ENCODE assay signal across 9 mouse cellular contexts in the genomic region with DNA sequence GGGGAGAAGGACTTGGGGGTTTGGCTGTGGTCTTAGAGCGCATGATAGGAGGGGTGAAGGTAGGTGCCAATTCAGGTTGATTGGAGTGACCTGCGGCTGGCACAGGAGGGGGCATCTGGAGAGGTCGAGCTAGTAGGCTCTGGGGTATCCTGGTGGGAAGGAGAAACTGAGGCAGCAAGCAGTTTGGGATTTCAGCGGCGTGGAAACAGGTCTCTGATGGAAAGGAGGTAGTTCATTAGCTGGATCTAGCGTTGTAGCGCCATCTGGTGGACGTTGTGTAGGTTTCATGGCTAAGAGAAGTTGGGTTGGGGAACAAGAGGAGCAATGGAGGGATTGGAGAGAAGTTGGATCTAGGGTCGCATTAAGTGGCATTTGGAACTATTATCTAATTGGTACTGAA. TPM values are rescaled to one million over a fixed set of nuclear protein-coding genes. Genes with fewer than 3 reads are reported as not detected.
DNase-seq lines count a peak whose midpoint lies in the region; ATAC-seq and TF ChIP-seq lines count a peak whose summit lies in the region.
"Had no signal": no experiment of that assay in that cellular context is flagged by ENCODE, and none has a peak within 500 bp of the region (broad histone marks: within the 10 kb centered on the region; RNA-seq: fewer than 3 reads in every experiment).

No protein-coding gene starts in this region.

- no peaks in the 10 kb centered on the region for H3K9me3 ChIP-seq in liver, postnatal 0 days (ENCODE audit: low read length)
- H3K9me3 ChIP-seq: limb, embryonic 15.5 days had no signal

- no peaks in the 10 kb centered on the region for H3K27me3 ChIP-seq in liver, postnatal 0 days (ENCODE audit: insufficient read depth, low read length)
- H3K27me3 ChIP-seq: limb, embryonic 15.5 days had no signal

- WGBS in liver, postnatal 0 days (ENCODE audit: insufficient replicate concordance) = 60% methylated on average over 9 of the region's 9 CpGs

- H3K4me3 ChIP-seq in liver, postnatal 0 days (ENCODE audit: low read depth, low read length) = no peak overlapping the region
- H3K4me3 ChIP-seq: limb, embryonic 15.5 days had no signal

- TF ChIP-seq CTCF in liver, postnatal 0 days (IDR thresholded peaks at IDR 0.05; ENCODE audit: low read depth) = peak; percentile 92

- TF ChIP-seq EP300 in liver, postnatal 0 days (IDR thresholded peaks at IDR 0.05; ENCODE audit: low read depth) = no peak

- no peaks in the 10 kb centered on the region for H3K36me3 ChIP-seq in liver, postnatal 0 days (replicated peaks; ENCODE audit: insufficient read depth, low read length)
- H3K36me3 ChIP-seq: limb, embryonic 15.5 days had no signal

- no peak overlapping the region for H3K4me2 ChIP-seq in liver, postnatal 0 days (ENCODE audit: low read depth, low read length)
- H3K4me2 ChIP-seq: limb, embryonic 15.5 days had no signal

- H3K9ac ChIP-seq in liver, postnatal 0 days (replicated peaks) = no peak overlapping the region
- H3K9ac ChIP-seq: limb, embryonic 15.5 days had no signal

- H3K4me1 ChIP-seq in liver, postnatal 0 days (ENCODE audit: insufficient read depth) = peaks cover 4% of the 10 kb centered on the region; the same call in 1 of the 2 replicates

- no peak for ATAC-seq in cerebellum, adult (ENCODE audit: insufficient number of reproducible peaks, low FRiP score, low TSS enrichment)
- no peak for ATAC-seq in liver, postnatal 0 days

- DNase-seq in cerebellum, adult 11-12 months = peak; percentile 33
- DNase-seq in kidney, postnatal 10 days = peak; percentile 74
- DNase-seq in kidney, adult 11 months = no peak
- DNase-seq in B cell, adult 2 months = peak; percentile 65 to 66
- DNase-seq in cerebellum, postnatal 25 days = peak; percentile 67 to 79
- peak; percentile 76 for DNase-seq in liver, postnatal 0 days
- DNase-seq in thymus, postnatal 0 days (ENCODE audit: low spot score) = peak; percentile 64

- no peak overlapping the region for H3K27ac ChIP-seq in liver, postnatal 0 days (ENCODE audit: low read depth)
- H3K27ac ChIP-seq: limb, embryonic 15.5 days had no signal

RNA-seq across cellular contexts. Expression of gene Ctrc, which starts 7.3 kb away (rescaled TPM):
- polyA plus RNA-seq in liver, postnatal 0 days (2015; fragmentation: Nextera tagmentation; extraction: Ambion mirVana) = not detected in 2 replicates
- polyA plus RNA-seq in thymus, postnatal 0 days (2015; fragmentation: Nextera tagmentation; extraction: Ambion mirVana) = 0.30 TPM in 1 of 2 replicates, not detected in the other
- polyA plus RNA-seq: limb, embryonic 15.5 days had no signal

RNA-seq across cellular contexts. Expression of gene Efhd2, which starts 21.3 kb away (rescaled TPM):
- 37.1 and 39.9 TPM in 2 replicates for polyA plus RNA-seq in liver, postnatal 0 days (2015; fragmentation: Nextera tagmentation; extraction: Ambion mirVana)
- polyA plus RNA-seq in thymus, postnatal 0 days (2015; fragmentation: Nextera tagmentation; extraction: Ambion mirVana) = 88.4 and 90.4 TPM in 2 replicates

RNA-seq across cellular contexts. Expression of gene Cela2a, which starts 27.5 kb away (rescaled TPM):
- polyA plus RNA-seq in liver, postnatal 0 days (2015; fragmentation: Nextera tagmentation; extraction: Ambion mirVana) = 0.61 and 28.3 TPM in 2 replicates
- polyA plus RNA-seq in thymus, postnatal 0 days (2015; fragmentation: Nextera tagmentation; extraction: Ambion mirVana) = 0.12 and 0.13 TPM in 2 replicates
- polyA plus RNA-seq: limb, embryonic 15.5 days had no signal
